In the genomic region with DNA sequence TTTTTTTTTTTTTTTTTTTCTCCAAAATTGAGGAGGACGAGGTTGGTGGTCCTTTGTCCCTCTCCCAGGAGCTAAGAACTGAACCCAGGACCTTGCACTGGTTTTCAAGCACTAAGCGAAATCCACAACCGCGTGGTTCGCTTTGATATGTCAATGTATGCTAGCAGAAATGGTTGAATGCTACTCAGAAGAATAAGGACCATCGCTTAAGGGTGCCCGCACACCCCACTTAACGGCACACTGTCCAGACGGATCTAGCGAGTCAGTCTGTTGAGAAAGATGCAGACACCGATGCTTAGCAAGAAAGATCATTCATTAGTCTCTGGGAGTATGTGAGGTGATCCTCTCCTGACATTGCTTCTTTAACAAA, we compare ENCODE assay signal across 8 mouse cellular contexts. TPM values are rescaled to one million over a fixed set of nuclear protein-coding genes. Genes with fewer than 3 reads are reported as not detected.
A peak's percentile ranks its signal among the peaks of the same experiment; 100 is the strongest.
DNase-seq lines count a peak whose midpoint lies in the region; ATAC-seq and TF ChIP-seq lines count a peak whose summit lies in the region.

No protein-coding gene starts in this region.

- H3K27me3 ChIP-seq in C2C12 (ENCODE audit: control insufficient read depth, insufficient read depth, insufficient read length), result no peaks in the 10 kb centered on the region
- H3K27me3 ChIP-seq in forebrain, embryonic 10.5 days (ENCODE audit: poor library complexity, severe bottlenecking), result no peaks in the 10 kb centered on the region
- no peaks in the 10 kb centered on the region for H3K27me3 ChIP-seq in limb, embryonic 15.5 days
- no peaks in the 10 kb centered on the region for H3K27me3 ChIP-seq in stomach, embryonic 16.5 days (ENCODE audit: control insufficient read depth, insufficient read depth, low read length)

- H3K27ac ChIP-seq in forebrain, embryonic 10.5 days, result peak overlapping the region; percentile 90
- H3K27ac ChIP-seq in limb, embryonic 15.5 days, result no peak overlapping the region
- H3K27ac ChIP-seq in stomach, embryonic 16.5 days (ENCODE audit: low read length), result peak overlapping the region; percentile 74

- WGBS in forebrain, embryonic 10.5 days, result 34% methylated on average over 11 of the region's 11 CpGs
- 24% methylated on average over 11 of the region's 11 CpGs for WGBS in limb, embryonic 15.5 days
- 21% methylated on average over 11 of the region's 11 CpGs for WGBS in stomach, embryonic 16.5 days

- peaks cover 15% of the 10 kb centered on the region for H3K4me1 ChIP-seq in forebrain, embryonic 10.5 days
- peaks cover 12% of the 10 kb centered on the region for H3K4me1 ChIP-seq in limb, embryonic 15.5 days
- H3K4me1 ChIP-seq in stomach, embryonic 16.5 days (ENCODE audit: control insufficient read depth, insufficient read depth, low read length), result peaks cover 8% of the 10 kb centered on the region

- H3K4me3 ChIP-seq in C2C12 (ENCODE audit: insufficient read depth, poor library complexity, severe bottlenecking), result peak overlapping the region; percentile 95
- peak overlapping the region; percentile 95 for H3K4me3 ChIP-seq in forebrain, embryonic 10.5 days
- peak overlapping the region; percentile 99 for H3K4me3 ChIP-seq in limb, embryonic 15.5 days
- H3K4me3 ChIP-seq in stomach, embryonic 16.5 days (replicated peaks; ENCODE audit: low read length), result peak overlapping the region; percentile 96

- peaks cover 22% of the 10 kb centered on the region for H3K36me3 ChIP-seq in C2C12 (ENCODE audit: control insufficient read depth, insufficient read depth)
- peaks cover 28% of the 10 kb centered on the region for H3K36me3 ChIP-seq in forebrain, embryonic 10.5 days (replicated peaks)
- peaks cover 19% of the 10 kb centered on the region for H3K36me3 ChIP-seq in limb, embryonic 15.5 days
- H3K36me3 ChIP-seq in stomach, embryonic 16.5 days (ENCODE audit: control insufficient read depth, insufficient read depth, low read length), result no peaks in the 10 kb centered on the region

- H3K9me3 ChIP-seq in forebrain, embryonic 10.5 days, result no peaks in the 10 kb centered on the region
- no peaks in the 10 kb centered on the region for H3K9me3 ChIP-seq in limb, embryonic 15.5 days
- no peaks in the 10 kb centered on the region for H3K9me3 ChIP-seq in stomach, embryonic 16.5 days (replicated peaks; ENCODE audit: control insufficient read depth, low read length)

- ATAC-seq in limb, embryonic 15.5 days (ENCODE audit: insufficient number of reproducible peaks, low FRiP score, low TSS enrichment, low read depth), result no peak
- ATAC-seq in stomach, embryonic 16.5 days (ENCODE audit: insufficient read depth, low FRiP score), result peak; percentile 42; the same call in 1 of the 2 replicates

- no peak overlapping the region for H3ac ChIP-seq in C2C12 (ENCODE audit: control insufficient read depth, insufficient read length, low read depth)

- no peak for TF ChIP-seq CTCF in C2C12 (IDR thresholded peaks at IDR 0.05; ENCODE audit: control insufficient read depth, insufficient read depth, insufficient read length)

- H3K4me2 ChIP-seq in limb, embryonic 15.5 days, result peak overlapping the region; percentile 49
- H3K4me2 ChIP-seq in stomach, embryonic 16.5 days (ENCODE audit: low read depth, low read length), result peak overlapping the region; percentile 53

- peak; percentile 19 for DNase-seq in embryo, embryonic 10 days (ENCODE audit: low spot score)
- DNase-seq in embryo, embryonic 11 days, result no peak
- DNase-seq in forebrain, embryonic 10.5 days (ENCODE audit: extremely low spot score, low spot score), result no peak
- DNase-seq in spleen, postnatal 10 days (ENCODE audit: low spot score in 2 of 2), result no peak
- no peak for DNase-seq in lung, postnatal 4 days

- H3K79me2 ChIP-seq in C2C12 (ENCODE audit: control insufficient read depth, insufficient read depth), result peaks cover 44% of the 10 kb centered on the region

- H3K9ac ChIP-seq in limb, embryonic 15.5 days, result no peak overlapping the region
- H3K9ac ChIP-seq in stomach, embryonic 16.5 days (ENCODE audit: low read length), result peak overlapping the region; percentile 51; the same call in 1 of the 2 replicates

- peaks cover 22% of the 10 kb centered on the region for H3K79me3 ChIP-seq in C2C12 (ENCODE audit: low read depth)

TF ChIP-seq in C2C12, 6 proteins besides CTCF, POLR2A, EP300 and RAD21:
- TF ChIP-seq MYOD1 (IDR thresholded peaks at IDR 0.05; ENCODE audit: control insufficient read depth, insufficient read length, low read depth) (no peak), CEBPB (IDR thresholded peaks at IDR 0.05; ENCODE audit: low read depth) (no peak), FOSL1 (IDR thresholded peaks at IDR 0.05; ENCODE audit: insufficient read depth, low read length, poor library complexity, severe bottlenecking) (no peak), USF1 (IDR thresholded peaks at IDR 0.05; ENCODE audit: low read depth) (no peak), MAX (IDR thresholded peaks at IDR 0.05) (no peak), MYOG (IDR thresholded peaks at IDR 0.05; ENCODE audit: control insufficient read depth, extremely low read depth, insufficient read length) (no peak)

RNA-seq across cellular contexts. Expression of gene Diexf, which starts 0.4 kb away (rescaled TPM):
- polyA plus RNA-seq in C2C12 (2012; fragmentation: generic; extraction: Trizol), result 10.6 TPM
- 10.2 TPM in 2 replicates for polyA plus RNA-seq in forebrain, embryonic 10.5 days (2016; fragmentation: Nextera tagmentation; extraction: Ambion mirVana)
- polyA plus RNA-seq in limb, embryonic 15.5 days (2015; fragmentation: Nextera tagmentation; extraction: Ambion mirVana), result 7.3 and 10.3 TPM in 2 replicates
- polyA plus RNA-seq in stomach, embryonic 16.5 days (2015; fragmentation: Nextera tagmentation; extraction: Ambion mirVana), result 6.6 and 6.8 TPM in 2 replicates

RNA-seq across cellular contexts. Expression of gene Irf6, which starts 22.5 kb away (rescaled TPM):
- 0.08 TPM for polyA plus RNA-seq in C2C12 (2012; fragmentation: generic; extraction: Trizol)
- polyA plus RNA-seq in forebrain, embryonic 10.5 days (2016; fragmentation: Nextera tagmentation; extraction: Ambion mirVana), result 3.8 and 3.9 TPM in 2 replicates
- polyA plus RNA-seq in limb, embryonic 15.5 days (2015; fragmentation: Nextera tagmentation; extraction: Ambion mirVana), result 50.1 and 56.9 TPM in 2 replicates
- 74.0 and 91.4 TPM in 2 replicates for polyA plus RNA-seq in stomach, embryonic 16.5 days (2015; fragmentation: Nextera tagmentation; extraction: Ambion mirVana)

RNA-seq across cellular contexts. Expression of gene A130010J15Rik, which starts 37.4 kb away (rescaled TPM):
- 4.1 TPM for polyA plus RNA-seq in C2C12 (2012; fragmentation: generic; extraction: Trizol)
- polyA plus RNA-seq in forebrain, embryonic 10.5 days (2016; fragmentation: Nextera tagmentation; extraction: Ambion mirVana), result 17.0 and 18.1 TPM in 2 replicates
- 16.5 and 18.1 TPM in 2 replicates for polyA plus RNA-seq in limb, embryonic 15.5 days (2015; fragmentation: Nextera tagmentation; extraction: Ambion mirVana)
- polyA plus RNA-seq in stomach, embryonic 16.5 days (2015; fragmentation: Nextera tagmentation; extraction: Ambion mirVana), result 15.8 and 17.7 TPM in 2 replicates

Comparison
In these comparisons a context has a peak if more than half of its experiments do, and no peak if none do; other contexts are left out.
1. RNA of gene Irf6, which starts 22.5 kb away (polyA plus RNA-seq): 74.0 to 91.4 TPM in stomach, embryonic 16.5 days and 50.1 to 56.9 TPM in limb, embryonic 15.5 days; 3.8 to 3.9 TPM in forebrain, embryonic 10.5 days and 0.08 TPM in C2C12 (single experiment); every median in the first group is over 10 times any median in the second.
2. Peak in every context shown above with its lines, with median percentiles within 50 percentile points of each other: H3K4me3 ChIP-seq.